Mouse (Mus musculus): ENCODE measurements around the gene Schip1. TPM values are rescaled to one million over a fixed set of nuclear protein-coding genes. Genes with fewer than 3 reads are reported as not detected.

The Schip1 gene
- total RNA-seq, 1 experiment from 2014 or later, result 23.1 TPM

GRCm38 (mm10) chr3:68587567-68588245 is 523.1 kb downstream of the Schip1 start:
- DNase-seq, result no peak

DNA sequence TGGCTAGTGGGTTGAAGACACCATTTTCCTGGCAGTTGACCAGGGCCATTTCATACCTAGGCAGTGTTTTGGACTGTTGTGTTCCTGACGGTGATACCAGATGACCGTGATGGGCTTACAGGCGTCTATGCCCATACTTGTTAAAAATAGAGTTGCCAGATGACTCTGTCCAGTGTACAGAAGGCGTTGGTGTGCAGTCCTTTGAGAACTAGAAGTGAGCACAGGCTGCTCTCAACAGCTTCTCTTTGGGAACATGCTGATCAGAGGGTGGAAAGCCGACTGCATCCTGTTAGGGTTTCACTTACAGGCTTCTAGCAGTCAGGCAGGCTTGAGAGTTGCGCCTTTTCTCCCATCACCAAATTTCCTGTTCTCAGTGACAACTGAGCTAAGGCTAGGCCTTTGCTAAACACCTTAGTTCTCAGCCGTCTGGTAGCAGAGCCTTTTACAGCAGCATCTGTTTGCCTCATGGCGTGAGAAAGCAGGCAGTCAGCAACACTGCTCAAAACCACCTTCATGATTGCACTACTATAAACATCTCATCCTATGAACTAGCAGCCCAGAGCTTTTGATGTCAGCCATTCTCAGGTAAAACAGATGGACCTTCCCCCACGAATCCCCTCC is 524.7 kb downstream of the Schip1 start:
- no peak for DNase-seq

DNA sequence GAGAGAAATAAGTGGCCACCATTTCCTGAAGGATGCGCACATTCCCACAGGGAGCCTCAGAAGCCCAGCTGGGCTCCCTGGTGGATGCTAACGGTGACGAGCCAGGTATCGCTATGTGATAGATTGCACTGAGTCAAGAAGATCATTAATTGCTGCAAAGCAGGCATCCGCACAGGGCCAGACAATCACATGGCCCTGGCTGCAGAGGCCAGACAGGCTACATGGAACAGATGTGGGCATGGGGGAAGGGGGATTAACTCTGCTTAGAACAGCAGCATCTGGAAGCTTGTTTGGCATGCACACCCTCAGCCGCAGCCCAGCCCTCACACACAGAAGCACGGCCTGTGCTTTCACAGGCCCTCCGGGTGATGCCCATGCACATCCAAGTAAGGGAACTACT is 525.8 kb downstream of the Schip1 start:
- no peak for DNase-seq

DNA sequence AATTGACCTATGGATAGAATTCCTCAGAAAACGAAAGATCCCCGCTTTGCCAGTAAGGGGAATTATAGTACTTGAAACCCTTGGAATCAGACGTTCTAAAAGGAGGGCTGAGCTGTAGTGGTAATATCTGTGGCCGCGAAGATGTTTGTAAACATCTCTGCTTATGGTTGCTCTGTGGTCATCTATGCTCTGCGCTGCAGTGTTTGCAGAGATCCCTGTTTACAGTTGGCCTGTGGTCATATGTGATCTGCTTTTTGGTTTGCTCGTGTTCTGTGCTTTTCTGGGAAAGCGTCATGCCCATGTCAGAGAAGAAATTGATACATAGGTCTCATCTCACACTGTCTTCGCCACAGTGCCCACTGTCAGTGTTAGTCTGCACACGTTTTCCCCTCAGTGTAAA is 528.0 kb downstream of the Schip1 start:
- no peak for DNase-seq

- no peak for DNase-seq
Observed at GRCm38 (mm10) chr3:68593073-68593867, 528.7 kb downstream of the Schip1 start.

- no peak for DNase-seq
Observed at GRCm38 (mm10) chr3:68595316-68595925, 530.8 kb downstream of the Schip1 start.

GRCm38 (mm10) chr3:68596938-68597337 is 532.3 kb downstream of the Schip1 start:
- no peak for DNase-seq

DNA sequence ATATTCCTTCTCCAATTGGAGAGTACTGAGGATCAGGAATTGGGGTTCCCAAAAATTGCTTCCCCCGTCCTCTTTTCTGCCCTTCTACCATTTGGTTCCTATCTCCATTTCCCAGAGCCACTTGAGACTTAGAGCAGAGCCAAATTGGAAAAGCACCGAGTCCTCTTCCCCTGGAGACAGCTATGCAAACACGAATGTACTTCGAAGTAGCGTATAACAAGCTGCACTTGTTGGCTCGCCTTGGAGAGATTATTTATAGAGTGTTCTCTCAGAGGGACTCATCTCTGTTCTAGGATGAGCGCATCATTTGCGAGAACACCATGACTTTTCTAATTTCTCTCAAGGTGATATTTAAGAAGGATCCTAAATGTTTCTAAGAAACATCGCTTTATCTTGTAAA is 538.3 kb downstream of the Schip1 start:
- no peak for DNase-seq

- no peak for DNase-seq
Observed at GRCm38 (mm10) chr3:68604467-68604866, 539.9 kb downstream of the Schip1 start.

- DNase-seq, result no peak
Observed at GRCm38 (mm10) chr3:68604962-68605361, 540.4 kb downstream of the Schip1 start.

- DNase-seq, result no peak
Observed at GRCm38 (mm10) chr3:68605942-68606603, 541.5 kb downstream of the Schip1 start.

DNA sequence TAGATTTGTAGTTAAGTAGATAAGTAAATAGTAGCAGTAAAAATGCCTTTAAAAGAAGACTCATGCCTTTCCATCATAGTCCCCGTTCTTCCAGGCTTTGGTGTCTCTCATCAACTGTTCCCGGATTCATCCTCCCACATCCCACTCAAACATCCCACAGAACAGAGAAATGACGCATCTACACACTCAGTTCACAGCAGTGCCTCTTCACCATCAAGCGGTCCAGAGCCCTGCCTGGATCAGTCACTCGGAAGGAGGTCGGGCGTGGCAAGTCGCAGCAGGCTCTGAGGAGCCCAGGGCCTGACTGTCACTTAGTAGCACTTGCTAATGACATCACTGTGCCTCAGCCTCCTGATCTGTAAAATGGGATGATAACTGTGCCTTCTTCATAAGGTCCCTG is 542.1 kb downstream of the Schip1 start:
- DNase-seq, result no peak

GRCm38 (mm10) chr3:68607336-68607735 is 542.7 kb downstream of the Schip1 start:
- no peak for DNase-seq

DNA sequence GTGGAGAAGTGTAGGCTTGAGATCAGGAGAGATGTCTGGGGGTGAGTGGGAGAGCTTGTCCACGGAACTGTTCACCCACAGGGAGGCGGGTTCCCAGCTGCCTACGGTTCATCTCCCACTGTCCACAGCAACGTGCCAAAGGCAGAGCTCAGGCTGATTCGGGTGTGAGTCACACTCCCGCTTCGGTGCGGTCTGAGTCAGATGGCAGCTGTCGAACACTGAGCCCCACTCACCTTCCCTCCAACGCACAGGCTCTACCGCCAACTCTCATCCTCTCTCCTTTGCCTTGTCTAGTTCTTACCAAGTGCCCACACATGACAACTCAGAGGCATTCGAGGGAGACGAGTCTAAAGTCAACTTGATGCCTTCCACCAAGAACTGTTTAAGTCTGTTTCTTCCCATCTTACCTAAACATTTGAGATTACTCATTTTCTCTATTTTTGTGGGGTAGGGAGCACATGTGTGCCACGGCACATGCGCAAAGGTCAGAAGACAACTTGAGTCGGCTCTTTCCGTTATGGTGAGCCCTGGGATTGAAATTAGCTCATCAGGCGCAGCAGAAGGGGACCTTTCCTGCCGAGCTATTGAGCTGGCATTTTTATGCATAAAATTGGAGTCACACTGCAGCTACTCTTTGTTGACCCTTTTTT is 544.4 kb downstream of the Schip1 start:
- DNase-seq, result peak; percentile 59

DNA sequence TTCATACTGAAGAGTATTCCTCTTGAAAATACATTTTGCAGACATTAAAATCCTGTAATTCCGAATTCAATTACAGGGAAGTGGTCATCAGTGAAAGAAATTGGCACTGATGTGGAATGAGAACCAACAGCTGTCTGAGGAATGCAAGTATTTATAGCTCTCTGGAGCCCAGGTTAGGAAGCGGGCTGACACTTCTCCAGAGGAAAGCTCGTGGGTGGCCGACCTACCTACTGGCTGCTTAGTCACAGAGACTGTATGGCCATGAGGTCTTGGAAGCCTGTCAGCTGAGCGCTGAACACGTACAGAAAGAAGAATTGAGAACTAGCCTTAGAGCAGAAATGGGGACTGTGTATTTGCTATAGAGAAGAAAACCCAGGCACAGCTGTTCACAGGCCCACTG is 545.4 kb downstream of the Schip1 start:
- no peak for DNase-seq

- DNase-seq, result no peak
Observed at GRCm38 (mm10) chr3:68610598-68611261, 546.1 kb downstream of the Schip1 start.

DNA sequence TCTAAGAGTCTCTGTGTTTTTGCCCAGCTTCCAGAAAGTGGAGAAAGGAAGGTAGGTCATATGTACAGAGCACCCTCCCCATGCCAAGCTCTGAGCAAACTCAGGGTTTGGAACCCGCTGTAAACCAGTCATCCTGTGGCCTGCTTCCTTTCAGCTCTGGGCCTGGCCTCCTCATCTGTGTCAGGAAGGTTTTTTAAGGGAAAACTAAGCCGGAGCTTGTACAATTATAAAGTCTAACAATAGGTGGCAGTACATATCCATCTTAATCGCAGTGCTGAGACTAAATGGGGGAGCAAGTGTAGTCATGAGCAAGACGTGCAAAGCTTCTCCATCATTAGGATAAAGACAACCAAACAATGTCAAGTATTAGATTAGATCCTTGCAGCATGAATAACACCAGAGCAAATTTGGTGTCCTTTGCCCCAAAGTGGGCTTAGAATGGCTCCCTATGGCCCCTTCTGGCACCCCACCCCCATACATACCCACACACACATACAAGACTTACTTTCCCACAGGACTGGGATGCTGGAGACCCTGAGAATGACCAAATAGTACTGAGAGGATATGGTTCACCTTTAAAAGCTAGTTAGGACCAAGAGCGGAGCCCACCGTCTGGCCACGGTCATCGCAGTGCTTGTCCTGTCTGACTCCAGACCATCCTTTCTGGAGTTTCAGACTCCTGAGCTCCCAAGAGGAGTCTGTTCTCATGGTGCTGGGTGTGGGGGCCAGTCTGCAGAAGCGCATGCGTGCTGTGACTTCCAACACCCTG is 550.6 kb downstream of the Schip1 start:
- DNase-seq, result no peak

GRCm38 (mm10) chr3:68616363-68616762 is 551.8 kb downstream of the Schip1 start:
- DNase-seq, result no peak

- no peak for DNase-seq
Observed at GRCm38 (mm10) chr3:68617708-68618107, 553.1 kb downstream of the Schip1 start.

DNA sequence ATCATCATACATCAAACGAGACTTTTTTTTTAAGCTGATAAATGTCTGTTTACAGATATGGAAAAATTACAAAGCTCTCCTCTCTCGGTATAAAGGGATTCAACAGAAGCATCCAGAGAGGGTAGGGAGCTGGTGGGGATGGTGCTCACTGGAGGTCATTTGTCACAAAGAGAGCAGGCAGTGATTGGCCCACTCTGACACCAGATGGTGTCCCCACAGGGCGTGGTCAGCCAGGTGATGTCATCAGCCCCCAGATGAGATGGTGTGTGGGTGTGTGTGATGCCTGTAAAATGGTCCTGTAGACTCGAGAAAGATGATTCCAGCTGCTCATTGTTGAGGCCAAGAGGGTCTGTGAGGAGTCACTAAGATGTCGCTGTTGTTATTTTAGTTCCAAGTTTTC is 554.5 kb downstream of the Schip1 start:
- DNase-seq, result no peak

Data from adrenal gland, postnatal 25 days (tissue).